Mouse (Mus musculus): ENCODE measurements at regions not wholly inside any gene's neighbourhood (a gene's known extent, or its start where the extent isn't known, plus 50 kb on each side); places are given as distances from the start of the nearest gene placed in this dataset.

- H3K27ac ChIP-seq (ENCODE audit: insufficient read depth, low read depth, low read length), result no peak overlapping the region
- H3K4me3 ChIP-seq (ENCODE audit: insufficient read depth, low read length), result no peak overlapping the region
- no peaks in the 10 kb centered on the region for H3K4me1 ChIP-seq (ENCODE audit: control insufficient read depth, insufficient read depth, low read length)
- TF ChIP-seq POLR2A (IDR thresholded peaks at IDR 0.05; ENCODE audit: borderline replicate concordance, low read depth, low read length), result no peak
- TF ChIP-seq CTCF (IDR thresholded peaks at IDR 0.05; ENCODE audit: low read depth, low read length), result no peak
Measured at GRCm38 (mm10) chr4:26273754-26274153, 72.9 kb downstream of the Manea start.

- Histone ChIP-seq H3K4me3 (ENCODE audit: insufficient read depth, low read length) (no peak overlapping the region), H3K4me1 (ENCODE audit: control insufficient read depth, insufficient read depth, low read length) (no peaks in the 10 kb centered on the region), H3K27ac (ENCODE audit: insufficient read depth, low read depth, low read length) (no peak overlapping the region)
- TF ChIP-seq CTCF (IDR thresholded peaks at IDR 0.05; ENCODE audit: low read depth, low read length), result no peak
- no peak for TF ChIP-seq POLR2A (IDR thresholded peaks at IDR 0.05; ENCODE audit: borderline replicate concordance, low read depth, low read length)
Measured at GRCm38 (mm10) chr4:26259230-26260029, 87.3 kb downstream of the Manea start.

- Histone ChIP-seq H3K4me1 (ENCODE audit: control insufficient read depth, insufficient read depth, low read length) (no peaks in the 10 kb centered on the region), H3K4me3 (ENCODE audit: insufficient read depth, low read length) (no peak overlapping the region), H3K27ac (ENCODE audit: insufficient read depth, low read depth, low read length) (no peak overlapping the region)
- TF ChIP-seq POLR2A (IDR thresholded peaks at IDR 0.05; ENCODE audit: borderline replicate concordance, low read depth, low read length) (no peak), CTCF (IDR thresholded peaks at IDR 0.05; ENCODE audit: low read depth, low read length) (no peak)
Measured at GRCm38 (mm10) chr4:26255889-26256288, 90.8 kb downstream of the Manea start.

- no peak for TF ChIP-seq POLR2A (IDR thresholded peaks at IDR 0.05; ENCODE audit: borderline replicate concordance, low read depth, low read length)
- peak; percentile 84 for TF ChIP-seq CTCF (IDR thresholded peaks at IDR 0.05; ENCODE audit: low read depth, low read length)
- Histone ChIP-seq H3K27ac (ENCODE audit: insufficient read depth, low read depth, low read length) (no peak overlapping the region), H3K4me1 (ENCODE audit: control insufficient read depth, insufficient read depth, low read length) (no peaks in the 10 kb centered on the region), H3K4me3 (ENCODE audit: insufficient read depth, low read length) (no peak overlapping the region)
Measured at GRCm38 (mm10) chr4:26247925-26248856, 98.5 kb downstream of the Manea start.

- H3K4me3 ChIP-seq (ENCODE audit: insufficient read depth, low read length), result no peak overlapping the region
- TF ChIP-seq POLR2A (IDR thresholded peaks at IDR 0.05; ENCODE audit: borderline replicate concordance, low read depth, low read length) (no peak), CTCF (IDR thresholded peaks at IDR 0.05; ENCODE audit: low read depth, low read length) (no peak)
Measured at GRCm38 (mm10) chr4:26223267-26223666, 123.4 kb downstream of the Manea start.

More at GRCm38 (mm10) chr4:26223267-26223666, 123.4 kb downstream of the Manea start:
- Histone ChIP-seq H3K27ac (ENCODE audit: insufficient read depth, low read depth, low read length) (no peak overlapping the region), H3K4me1 (ENCODE audit: control insufficient read depth, insufficient read depth, low read length) (no peaks in the 10 kb centered on the region)
